Mouse (Mus musculus): Measurements from ENCODE around the gene 9530053A07Rik. TPM values are rescaled to one million over a fixed set of nuclear protein-coding genes. Genes with fewer than 3 reads are reported as not detected.
"Not testable (repeated sequence)": the region's sequence is repeated elsewhere in the genome, so short reads cannot be mapped to it uniquely, and the experiment has no call there.

9530053A07Rik gene
- polyA plus RNA-seq, 1 experiment from 2014 or later, result 0.24 TPM

DNA sequence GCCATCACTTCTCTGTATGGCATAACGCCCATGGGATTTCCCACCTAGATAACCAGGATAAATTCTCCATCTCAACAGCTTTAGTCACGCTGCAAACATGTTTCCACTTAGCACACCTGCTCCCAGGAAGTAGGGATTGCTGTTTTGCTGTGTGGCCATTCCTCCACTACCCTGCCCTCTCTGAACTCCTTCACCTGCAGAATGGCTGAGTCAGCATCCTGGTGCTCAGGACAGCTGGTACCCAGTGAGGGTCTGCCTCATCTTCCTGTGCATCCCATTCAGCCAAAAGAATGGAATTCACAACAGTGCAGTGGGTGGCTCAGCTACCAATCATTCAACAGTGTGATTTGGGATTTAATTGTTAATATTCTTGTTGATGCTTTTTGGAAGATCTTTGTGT is 14.6 kb upstream of the 9530053A07Rik start:
- Histone ChIP-seq H3K9me3 (ENCODE audit: control insufficient read depth, low read length) (no peaks in the 10 kb centered on the region), H3K36me3 (replicated peaks; ENCODE audit: control insufficient read depth, insufficient read depth) (no peaks in the 10 kb centered on the region), H3K9ac (no peak overlapping the region), H3K27me3 (ENCODE audit: control insufficient read depth, insufficient read depth, low read length) (no peaks in the 10 kb centered on the region), H3K4me1 (replicated peaks; ENCODE audit: control insufficient read depth, insufficient read depth, low read length) (no peaks in the 10 kb centered on the region), H3K4me3 (replicated peaks; ENCODE audit: low read length) (no peak overlapping the region), H3K4me2 (replicated peaks) (no peak overlapping the region), H3K27ac (no peak overlapping the region)
- no peak for DNase-seq (ENCODE audit: low spot score)
- no peak for ATAC-seq (ENCODE audit: low FRiP score)
- WGBS, result 85% methylated on average over 2 of the region's 2 CpGs

DNA sequence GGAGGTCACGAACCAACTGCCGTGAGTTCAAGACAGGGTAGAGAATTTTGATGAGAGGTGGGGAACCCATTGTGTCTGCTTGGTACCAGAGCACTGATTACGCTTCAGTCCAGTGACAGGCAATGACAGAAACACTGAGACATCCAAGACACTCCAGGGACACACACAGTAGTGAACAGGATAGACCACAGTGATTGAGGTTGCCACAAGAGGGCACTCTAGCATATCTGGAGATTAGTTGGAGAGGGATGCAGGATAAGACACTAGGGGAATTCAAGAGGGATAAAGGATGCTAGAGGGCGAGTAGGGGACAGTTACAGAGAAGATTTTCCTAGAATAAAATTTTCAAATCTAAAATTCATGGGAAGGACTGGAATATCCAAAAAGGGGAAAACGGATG is 8.3 kb downstream of the 9530053A07Rik start:
- no peaks in the 10 kb centered on the region for H3K36me3 ChIP-seq (replicated peaks; ENCODE audit: control insufficient read depth, insufficient read depth)
- WGBS, result 52% methylated on average over 5 of the region's 5 CpGs
- H3K27me3 ChIP-seq (ENCODE audit: control insufficient read depth, insufficient read depth, low read length), result no peaks in the 10 kb centered on the region
- ATAC-seq (ENCODE audit: low FRiP score) (no peak), DNase-seq (ENCODE audit: low spot score) (peak; percentile 66)
- no peak overlapping the region for H3K4me2 ChIP-seq (replicated peaks)
- H3K9ac ChIP-seq, result no peak overlapping the region
- no peak overlapping the region for H3K27ac ChIP-seq
- no peak overlapping the region for H3K4me3 ChIP-seq (replicated peaks; ENCODE audit: low read length)
- H3K9me3 ChIP-seq (ENCODE audit: control insufficient read depth, low read length), result no peaks in the 10 kb centered on the region
- no peaks in the 10 kb centered on the region for H3K4me1 ChIP-seq (replicated peaks; ENCODE audit: control insufficient read depth, insufficient read depth, low read length)

DNA sequence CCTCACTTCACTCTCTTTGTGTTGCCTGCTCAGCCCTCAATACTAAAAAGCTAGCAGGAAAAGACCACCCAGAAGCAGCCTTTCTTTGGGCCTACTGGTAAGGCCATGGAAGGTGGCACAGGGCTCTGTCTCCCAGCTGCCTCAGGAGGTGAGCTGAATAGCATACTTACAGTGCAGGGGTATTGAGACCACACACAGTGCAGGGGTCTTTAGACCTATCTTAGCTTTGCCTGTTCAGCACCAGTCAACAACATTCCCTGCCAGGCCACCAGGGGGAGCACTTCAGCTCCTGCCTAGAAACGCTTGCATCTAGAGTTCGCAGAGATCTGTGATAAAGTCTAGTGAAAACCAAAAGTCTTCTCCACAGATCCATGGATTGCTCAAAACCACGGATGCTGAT is 19.0 kb downstream of the 9530053A07Rik start:
- H3K27me3 ChIP-seq (ENCODE audit: control insufficient read depth, insufficient read depth, low read length), result no peaks in the 10 kb centered on the region
- 14% methylated on average over 3 of the region's 3 CpGs for WGBS
- no peak overlapping the region for H3K4me2 ChIP-seq (replicated peaks)
- peak; percentile 70; the same call in 1 of the 2 replicates for ATAC-seq (ENCODE audit: low FRiP score)
- no peak overlapping the region for H3K27ac ChIP-seq
- H3K36me3 ChIP-seq (replicated peaks; ENCODE audit: control insufficient read depth, insufficient read depth), result no peaks in the 10 kb centered on the region
- DNase-seq (ENCODE audit: low spot score), result peak; percentile 68
- no peaks in the 10 kb centered on the region for H3K9me3 ChIP-seq (ENCODE audit: control insufficient read depth, low read length)
- H3K4me3 ChIP-seq (replicated peaks; ENCODE audit: low read length), result no peak overlapping the region
- H3K4me1 ChIP-seq (replicated peaks; ENCODE audit: control insufficient read depth, insufficient read depth, low read length), result no peaks in the 10 kb centered on the region
- no peak overlapping the region for H3K9ac ChIP-seq

DNA sequence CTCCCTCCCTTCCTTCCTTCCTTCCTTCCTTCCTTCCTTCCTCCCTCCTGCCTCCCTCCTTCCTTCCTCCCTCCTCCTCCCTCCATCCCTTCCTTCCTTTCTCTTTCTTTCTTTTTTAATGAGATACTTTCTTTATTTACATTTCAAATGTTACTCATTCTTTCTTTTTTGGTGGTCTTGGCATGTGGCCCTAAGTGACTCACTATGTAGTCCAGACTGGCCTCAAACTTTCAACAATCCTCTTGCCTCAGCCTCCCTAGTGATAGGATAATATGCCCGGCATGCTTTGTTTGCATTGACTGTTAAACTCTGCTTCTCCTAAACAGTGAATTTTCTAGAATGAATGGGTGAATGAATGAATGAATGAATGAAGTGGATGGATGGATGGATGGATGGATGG is 20.6 kb downstream of the 9530053A07Rik start:
- no peak overlapping the region for H3K9ac ChIP-seq
- ATAC-seq (ENCODE audit: low FRiP score), result no peak

DNA sequence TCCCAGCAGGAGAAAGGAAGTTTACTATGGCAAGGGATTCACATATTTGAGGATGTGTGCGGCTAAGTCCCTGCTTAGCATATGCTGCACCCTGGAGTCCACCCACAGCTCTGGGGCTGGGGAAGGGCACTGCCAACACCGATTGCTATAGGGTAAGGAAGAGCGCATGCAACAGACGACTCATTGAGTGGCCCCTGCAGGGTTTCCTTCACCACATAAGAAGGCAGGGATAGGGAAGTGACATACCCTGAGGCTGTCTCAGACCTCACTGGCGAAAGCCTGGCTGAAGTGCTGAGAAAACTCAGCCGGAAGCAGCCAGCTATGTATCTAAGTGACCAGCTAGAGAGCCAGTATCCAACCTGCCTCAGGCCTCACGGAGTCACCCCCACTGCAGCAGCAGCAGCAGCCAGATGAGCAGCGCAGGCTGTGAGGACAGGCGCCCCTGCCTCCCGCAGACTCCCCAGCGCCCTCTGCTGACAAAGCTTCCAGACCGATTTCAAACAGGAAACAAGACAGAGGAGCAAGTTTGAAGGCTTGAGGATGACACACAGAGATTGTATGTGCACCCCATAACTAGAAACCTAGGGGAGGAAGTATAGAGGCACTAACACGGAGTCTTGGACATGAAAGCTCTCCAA is 22.4 kb downstream of the 9530053A07Rik start:
- Histone ChIP-seq H3K27me3 (ENCODE audit: control insufficient read depth, insufficient read depth, low read length) (no peaks in the 10 kb centered on the region), H3K4me2 (replicated peaks) (no peak overlapping the region), H3K4me1 (replicated peaks; ENCODE audit: control insufficient read depth, insufficient read depth, low read length) (no peaks in the 10 kb centered on the region), H3K36me3 (replicated peaks; ENCODE audit: control insufficient read depth, insufficient read depth) (no peaks in the 10 kb centered on the region), H3K9me3 (ENCODE audit: control insufficient read depth, low read length) (no peaks in the 10 kb centered on the region), H3K27ac (no peak overlapping the region), H3K4me3 (replicated peaks; ENCODE audit: low read length) (no peak overlapping the region), H3K9ac (no peak overlapping the region)
- DNase-seq (ENCODE audit: low spot score), result peak; percentile 37
- WGBS, result 19% methylated on average over 13 of the region's 13 CpGs
- no peak for ATAC-seq (ENCODE audit: low FRiP score)

More for the DNA sequence above, 20.6 kb downstream of the 9530053A07Rik start:
- no peak for DNase-seq (ENCODE audit: low spot score)
- no peaks in the 10 kb centered on the region for H3K36me3 ChIP-seq (replicated peaks; ENCODE audit: control insufficient read depth, insufficient read depth)
- H3K27ac ChIP-seq, result no peak overlapping the region
- no peaks in the 10 kb centered on the region for H3K27me3 ChIP-seq (ENCODE audit: control insufficient read depth, insufficient read depth, low read length)
- H3K4me3 ChIP-seq (replicated peaks; ENCODE audit: low read length), result no peak overlapping the region
- H3K9me3 ChIP-seq (ENCODE audit: control insufficient read depth, low read length), result no peaks in the 10 kb centered on the region
- 98% methylated on average over 1 of the region's 1 CpGs for WGBS
- no peak overlapping the region for H3K4me2 ChIP-seq (replicated peaks)
- no peaks in the 10 kb centered on the region for H3K4me1 ChIP-seq (replicated peaks; ENCODE audit: control insufficient read depth, insufficient read depth, low read length)

DNA sequence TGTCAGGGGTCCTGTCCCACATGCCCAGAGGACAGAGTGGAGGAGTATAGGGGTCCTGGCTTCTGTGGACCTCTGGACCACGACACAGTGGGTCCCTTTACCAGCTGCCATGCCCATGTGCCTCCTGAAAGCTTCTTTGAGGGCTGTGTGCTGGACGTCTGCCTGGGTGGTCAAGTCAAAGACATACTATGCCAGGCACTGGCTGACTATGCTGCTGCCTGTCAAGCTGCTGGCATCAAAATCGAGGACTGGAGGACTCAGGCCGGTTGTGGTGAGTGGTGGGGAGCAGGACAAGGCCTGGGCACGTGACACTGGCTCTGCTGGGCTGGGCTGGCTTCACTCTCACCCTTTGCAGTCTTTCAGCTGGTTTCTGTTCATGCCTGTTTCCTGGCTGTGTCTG is 24.3 kb downstream of the 9530053A07Rik start:
- not testable (repeated sequence) for ATAC-seq (ENCODE audit: low FRiP score); H3K9me3 ChIP-seq (ENCODE audit: control insufficient read depth, low read length); H3K4me2 ChIP-seq (replicated peaks); H3K27ac ChIP-seq; H3K4me1 ChIP-seq (replicated peaks; ENCODE audit: control insufficient read depth, insufficient read depth, low read length); H3K36me3 ChIP-seq (replicated peaks; ENCODE audit: control insufficient read depth, insufficient read depth); DNase-seq (ENCODE audit: low spot score); H3K27me3 ChIP-seq (ENCODE audit: control insufficient read depth, insufficient read depth, low read length); H3K4me3 ChIP-seq (replicated peaks; ENCODE audit: low read length); H3K9ac ChIP-seq
- WGBS, result 44% methylated on average over 5 of the region's 5 CpGs

DNA sequence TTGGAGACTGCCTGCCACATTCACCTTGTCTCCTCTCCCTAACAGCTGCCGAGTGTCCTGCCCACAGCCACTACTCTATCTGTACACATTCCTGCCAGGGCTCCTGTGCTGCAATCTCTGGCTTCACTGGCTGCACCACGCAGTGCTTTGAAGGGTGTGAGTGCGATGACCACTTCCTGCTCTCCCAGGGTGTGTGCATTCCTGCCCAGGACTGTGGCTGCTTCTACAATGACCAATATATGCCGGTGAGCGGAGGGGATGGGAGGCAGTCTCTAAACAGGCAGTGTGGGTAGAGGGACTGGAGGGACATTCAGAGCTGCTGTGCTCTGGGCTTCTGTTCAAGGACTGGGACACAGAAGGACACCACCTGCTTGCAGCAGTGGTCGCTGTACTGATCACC is 30.0 kb downstream of the 9530053A07Rik start:
- Histone ChIP-seq H3K27me3 (ENCODE audit: control insufficient read depth, insufficient read depth, low read length) (no peaks in the 10 kb centered on the region), H3K4me1 (replicated peaks; ENCODE audit: control insufficient read depth, insufficient read depth, low read length) (no peaks in the 10 kb centered on the region), H3K27ac (no peak overlapping the region), H3K4me3 (replicated peaks; ENCODE audit: low read length) (no peak overlapping the region), H3K4me2 (replicated peaks) (no peak overlapping the region), H3K9ac (no peak overlapping the region), H3K36me3 (replicated peaks; ENCODE audit: control insufficient read depth, insufficient read depth) (no peaks in the 10 kb centered on the region), H3K9me3 (ENCODE audit: control insufficient read depth, low read length) (no peaks in the 10 kb centered on the region)
- DNase-seq (ENCODE audit: low spot score), result no peak
- ATAC-seq (ENCODE audit: low FRiP score), result no peak
- WGBS, result 69% methylated on average over 6 of the region's 6 CpGs

DNA sequence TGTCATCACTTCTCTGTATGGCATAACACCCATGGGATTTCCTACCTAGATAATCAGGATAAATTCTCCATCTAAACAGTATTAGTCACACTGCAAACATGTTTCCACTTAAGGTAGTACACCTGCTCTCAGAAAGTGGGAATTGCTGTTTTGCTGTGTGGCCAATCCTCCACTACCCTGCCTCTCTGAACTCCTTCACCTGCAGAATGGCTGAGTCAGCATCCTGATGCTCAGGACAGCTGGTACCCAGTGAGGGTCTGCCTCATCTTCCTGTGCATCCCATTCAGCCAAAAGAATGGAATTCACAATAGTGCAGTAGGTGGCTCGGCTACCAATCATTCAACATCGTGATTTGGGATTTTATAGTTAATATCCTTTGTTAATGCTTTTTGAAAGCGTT is 30.6 kb downstream of the 9530053A07Rik start:
- no peak overlapping the region for H3K27ac ChIP-seq
- ATAC-seq (ENCODE audit: low FRiP score), result no peak
- no peaks in the 10 kb centered on the region for H3K9me3 ChIP-seq (ENCODE audit: control insufficient read depth, low read length)
- H3K4me3 ChIP-seq (replicated peaks; ENCODE audit: low read length), result no peak overlapping the region
- H3K9ac ChIP-seq, result no peak overlapping the region
- no peak overlapping the region for H3K4me2 ChIP-seq (replicated peaks)
- H3K27me3 ChIP-seq (ENCODE audit: control insufficient read depth, insufficient read depth, low read length), result no peaks in the 10 kb centered on the region
- DNase-seq (ENCODE audit: low spot score), result no peak
- no peaks in the 10 kb centered on the region for H3K36me3 ChIP-seq (replicated peaks; ENCODE audit: control insufficient read depth, insufficient read depth)
- H3K4me1 ChIP-seq (replicated peaks; ENCODE audit: control insufficient read depth, insufficient read depth, low read length), result no peaks in the 10 kb centered on the region
- 77% methylated on average over 3 of the region's 3 CpGs for WGBS

DNA sequence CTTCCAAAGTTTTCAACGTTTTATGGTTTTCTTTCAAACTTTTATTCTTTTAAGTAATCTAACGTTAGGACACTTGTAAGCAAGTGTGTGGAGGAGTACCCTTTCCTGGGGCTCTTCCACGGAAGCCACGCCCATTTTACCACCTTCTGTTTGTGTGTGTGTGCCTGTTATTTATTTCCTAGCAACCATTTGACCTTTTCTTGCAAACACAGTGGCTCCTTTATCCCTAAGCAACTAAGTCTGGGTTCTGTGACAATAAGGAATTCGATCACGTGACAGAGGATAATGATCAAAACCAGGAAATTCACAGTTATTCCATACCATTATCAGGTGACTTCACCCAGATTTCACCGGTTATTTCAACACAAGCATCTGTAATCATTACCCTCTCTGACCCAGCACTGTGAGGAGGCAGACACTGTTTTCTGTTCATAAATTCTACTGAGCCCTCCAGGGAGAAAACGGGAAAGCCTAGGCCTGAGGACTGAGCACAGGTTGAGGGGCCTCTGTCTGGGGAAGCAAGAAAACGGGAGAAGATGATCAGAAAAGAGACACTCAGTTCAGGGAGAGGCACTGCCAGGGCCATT is 32.0 kb downstream of the 9530053A07Rik start:
- no peak for ATAC-seq (ENCODE audit: low FRiP score)
- 58% methylated on average over 9 of the region's 9 CpGs for WGBS
- Histone ChIP-seq H3K4me3 (replicated peaks; ENCODE audit: low read length) (no peak overlapping the region), H3K9me3 (ENCODE audit: control insufficient read depth, low read length) (no peaks in the 10 kb centered on the region), H3K27me3 (ENCODE audit: control insufficient read depth, insufficient read depth, low read length) (no peaks in the 10 kb centered on the region), H3K4me2 (replicated peaks) (no peak overlapping the region), H3K27ac (no peak overlapping the region), H3K4me1 (replicated peaks; ENCODE audit: control insufficient read depth, insufficient read depth, low read length) (no peaks in the 10 kb centered on the region), H3K9ac (no peak overlapping the region), H3K36me3 (replicated peaks; ENCODE audit: control insufficient read depth, insufficient read depth) (no peaks in the 10 kb centered on the region)
- no peak for DNase-seq (ENCODE audit: low spot score)

DNA sequence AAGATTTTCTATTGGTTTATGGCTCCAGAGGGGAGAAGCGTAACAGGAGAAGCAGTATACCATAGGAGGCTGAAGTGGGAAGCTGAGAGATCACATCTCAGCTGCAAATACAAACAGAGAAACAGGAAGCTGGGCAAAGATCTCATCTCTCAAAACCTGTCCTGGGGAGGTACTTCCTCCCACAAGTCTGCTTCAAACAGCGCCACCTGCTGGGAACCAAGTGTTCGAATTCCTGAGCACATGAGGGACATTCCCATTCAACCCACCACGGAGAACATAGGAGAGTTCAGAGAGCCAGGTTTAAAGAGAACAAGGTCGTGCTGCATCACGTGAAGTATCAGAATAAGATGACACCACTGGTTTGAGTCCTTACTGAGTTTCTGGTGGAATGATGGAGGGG is 36.1 kb downstream of the 9530053A07Rik start:
- DNase-seq (ENCODE audit: low spot score) (no peak), ATAC-seq (ENCODE audit: low FRiP score) (no peak)
- Histone ChIP-seq H3K4me2 (replicated peaks) (no peak overlapping the region), H3K4me1 (replicated peaks; ENCODE audit: control insufficient read depth, insufficient read depth, low read length) (peaks cover 15% of the 10 kb centered on the region), H3K9ac (no peak overlapping the region), H3K27ac (no peak overlapping the region), H3K9me3 (ENCODE audit: control insufficient read depth, low read length) (no peaks in the 10 kb centered on the region), H3K36me3 (replicated peaks; ENCODE audit: control insufficient read depth, insufficient read depth) (no peaks in the 10 kb centered on the region), H3K27me3 (ENCODE audit: control insufficient read depth, insufficient read depth, low read length) (no peaks in the 10 kb centered on the region), H3K4me3 (replicated peaks; ENCODE audit: low read length) (no peak overlapping the region)
- 81% methylated on average over 6 of the region's 6 CpGs for WGBS

All from hindbrain, embryonic 14.5 days (tissue).